Mouse (Mus musculus): ENCODE measurements around the gene St5. TPM values are rescaled to one million over a fixed set of nuclear protein-coding genes. Genes with fewer than 3 reads are reported as not detected.

The St5 gene
- polyA plus RNA-seq, 1 experiment from 2014 or later, result 51.0 TPM

- 0 out of 2 replicates have a peak, but pooled peaks cover 6% of the 10 kb centered on the region for H3K4me1 ChIP-seq
- no peak overlapping the region for H3K4me3 ChIP-seq
- no peaks in the 10 kb centered on the region for H3K9me3 ChIP-seq
- H3K4me2 ChIP-seq (replicated peaks), result no peak overlapping the region
- H3K27ac ChIP-seq, result no peak overlapping the region
- WGBS, result 85% methylated on average over 11 of the region's 11 CpGs
- no peak for ATAC-seq (ENCODE audit: low FRiP score, low read depth)
- no peaks in the 10 kb centered on the region for H3K36me3 ChIP-seq
- no peaks in the 10 kb centered on the region for H3K27me3 ChIP-seq (replicated peaks)
- H3K9ac ChIP-seq, result no peak overlapping the region
These were observed 136.3 kb downstream of the St5 start for GRCm38 (mm10) chr7:109566841-109567768.

- H3K9me3 ChIP-seq, result no peaks in the 10 kb centered on the region
- no peak overlapping the region for H3K9ac ChIP-seq
- H3K4me1 ChIP-seq, result 0 out of 2 replicates have a peak, but pooled peaks cover 6% of the 10 kb centered on the region
- no peak overlapping the region for H3K4me2 ChIP-seq (replicated peaks)
- ATAC-seq (ENCODE audit: low FRiP score, low read depth), result no peak
- no peaks in the 10 kb centered on the region for H3K27me3 ChIP-seq (replicated peaks)
- H3K4me3 ChIP-seq, result no peak overlapping the region
- no peaks in the 10 kb centered on the region for H3K36me3 ChIP-seq
- H3K27ac ChIP-seq, result no peak overlapping the region
These were observed 137.1 kb downstream of the St5 start for GRCm38 (mm10) chr7:109566327-109566726.

- WGBS, result 67% methylated on average over 4 of the region's 4 CpGs
- Histone ChIP-seq H3K4me1 (peaks cover 11% of the 10 kb centered on the region; the same call in 1 of the 2 replicates), H3K4me3 (no peak overlapping the region), H3K27me3 (replicated peaks) (no peaks in the 10 kb centered on the region), H3K36me3 (no peaks in the 10 kb centered on the region), H3K9ac (no peak overlapping the region), H3K4me2 (replicated peaks) (no peak overlapping the region), H3K27ac (no peak overlapping the region), H3K9me3 (no peaks in the 10 kb centered on the region)
- ATAC-seq (ENCODE audit: low FRiP score, low read depth), result no peak
These were observed 139.5 kb downstream of the St5 start for GRCm38 (mm10) chr7:109563775-109564362.

GRCm38 (mm10) chr7:109562676-109563075 is 140.7 kb downstream of the St5 start:
- ATAC-seq (ENCODE audit: low FRiP score, low read depth), result no peak
- 43% methylated on average over 5 of the region's 5 CpGs for WGBS
- H3K4me1 ChIP-seq, result peaks cover 11% of the 10 kb centered on the region; the same call in 1 of the 2 replicates
- no peak overlapping the region for H3K27ac ChIP-seq
- H3K27me3 ChIP-seq (replicated peaks), result no peaks in the 10 kb centered on the region
- H3K4me2 ChIP-seq (replicated peaks), result no peak overlapping the region
- no peaks in the 10 kb centered on the region for H3K36me3 ChIP-seq
- H3K9ac ChIP-seq, result no peak overlapping the region
- H3K9me3 ChIP-seq, result no peaks in the 10 kb centered on the region
- H3K4me3 ChIP-seq, result no peak overlapping the region

GRCm38 (mm10) chr7:109562154-109562599 is 141.2 kb downstream of the St5 start:
- H3K9ac ChIP-seq, result no peak overlapping the region
- H3K27ac ChIP-seq, result no peak overlapping the region
- H3K4me1 ChIP-seq, result peaks cover 11% of the 10 kb centered on the region; the same call in 1 of the 2 replicates
- no peak overlapping the region for H3K4me2 ChIP-seq (replicated peaks)
- H3K27me3 ChIP-seq (replicated peaks), result no peaks in the 10 kb centered on the region
- WGBS, result 65% methylated on average over 4 of the region's 4 CpGs
- H3K9me3 ChIP-seq, result no peaks in the 10 kb centered on the region
- ATAC-seq (ENCODE audit: low FRiP score, low read depth), result no peak
- H3K4me3 ChIP-seq, result no peak overlapping the region
- no peaks in the 10 kb centered on the region for H3K36me3 ChIP-seq

- H3K9me3 ChIP-seq, result no peaks in the 10 kb centered on the region
- H3K4me3 ChIP-seq, result no peak overlapping the region
- H3K4me1 ChIP-seq, result peaks cover 11% of the 10 kb centered on the region; the same call in 1 of the 2 replicates
- WGBS, result 76% methylated on average over 8 of the region's 8 CpGs
- H3K27me3 ChIP-seq (replicated peaks), result no peaks in the 10 kb centered on the region
- no peak overlapping the region for H3K9ac ChIP-seq
- 0 out of 2 replicates have a peak, but pooled peaks cover 3% of the 10 kb centered on the region for H3K36me3 ChIP-seq
- H3K27ac ChIP-seq, result no peak overlapping the region
- H3K4me2 ChIP-seq (replicated peaks), result no peak overlapping the region
- no peak for ATAC-seq (ENCODE audit: low FRiP score, low read depth)
These were observed 141.8 kb downstream of the St5 start for GRCm38 (mm10) chr7:109561466-109562153.

GRCm38 (mm10) chr7:109559536-109559935 is 143.9 kb downstream of the St5 start:
- 61% methylated on average over 6 of the region's 6 CpGs for WGBS
- H3K4me2 ChIP-seq (replicated peaks), result no peak overlapping the region
- H3K36me3 ChIP-seq, result peaks cover 14% of the 10 kb centered on the region
- no peaks in the 10 kb centered on the region for H3K27me3 ChIP-seq (replicated peaks)
- no peak overlapping the region for H3K27ac ChIP-seq
- no peaks in the 10 kb centered on the region for H3K9me3 ChIP-seq
- no peak for ATAC-seq (ENCODE audit: low FRiP score, low read depth)
- H3K4me1 ChIP-seq, result peaks cover 11% of the 10 kb centered on the region; the same call in 1 of the 2 replicates
- H3K4me3 ChIP-seq, result no peak overlapping the region
- H3K9ac ChIP-seq, result no peak overlapping the region

GRCm38 (mm10) chr7:109546726-109547125 is 156.7 kb downstream of the St5 start:
- no peak for ATAC-seq (ENCODE audit: low FRiP score, low read depth)
- H3K4me2 ChIP-seq (replicated peaks), result no peak overlapping the region
- no peaks in the 10 kb centered on the region for H3K9me3 ChIP-seq
- no peak overlapping the region for H3K4me3 ChIP-seq
- no peaks in the 10 kb centered on the region for H3K4me1 ChIP-seq
- 96% methylated on average over 5 of the region's 5 CpGs for WGBS
- peaks cover 42% of the 10 kb centered on the region for H3K36me3 ChIP-seq
- no peaks in the 10 kb centered on the region for H3K27me3 ChIP-seq (replicated peaks)
- no peak overlapping the region for H3K27ac ChIP-seq
- no peak overlapping the region for H3K9ac ChIP-seq

- H3K4me1 ChIP-seq, result no peaks in the 10 kb centered on the region
- no peak overlapping the region for H3K27ac ChIP-seq
- H3K9ac ChIP-seq, result no peak overlapping the region
- no peaks in the 10 kb centered on the region for H3K9me3 ChIP-seq
- 91% methylated on average over 2 of the region's 2 CpGs for WGBS
- no peaks in the 10 kb centered on the region for H3K27me3 ChIP-seq (replicated peaks)
- H3K4me3 ChIP-seq, result no peak overlapping the region
- no peak for ATAC-seq (ENCODE audit: low FRiP score, low read depth)
- no peak overlapping the region for H3K4me2 ChIP-seq (replicated peaks)
- peaks cover 46% of the 10 kb centered on the region for H3K36me3 ChIP-seq
These were observed 157.2 kb downstream of the St5 start for GRCm38 (mm10) chr7:109546186-109546585.

GRCm38 (mm10) chr7:109545255-109545993 is 158.0 kb downstream of the St5 start:
- Histone ChIP-seq H3K27me3 (replicated peaks) (no peaks in the 10 kb centered on the region), H3K9ac (no peak overlapping the region), H3K36me3 (peaks cover 41% of the 10 kb centered on the region), H3K4me3 (no peak overlapping the region), H3K27ac (no peak overlapping the region), H3K9me3 (no peaks in the 10 kb centered on the region), H3K4me1 (no peaks in the 10 kb centered on the region), H3K4me2 (replicated peaks) (no peak overlapping the region)
- ATAC-seq (ENCODE audit: low FRiP score, low read depth), result no peak
- 83% methylated on average over 10 of the region's 10 CpGs for WGBS

GRCm38 (mm10) chr7:109544792-109545191 is 158.6 kb downstream of the St5 start:
- Histone ChIP-seq H3K9ac (no peak overlapping the region), H3K4me1 (no peaks in the 10 kb centered on the region), H3K36me3 (peaks cover 38% of the 10 kb centered on the region), H3K27me3 (replicated peaks) (no peaks in the 10 kb centered on the region), H3K27ac (no peak overlapping the region), H3K4me3 (no peak overlapping the region), H3K4me2 (replicated peaks) (no peak overlapping the region), H3K9me3 (no peaks in the 10 kb centered on the region)
- ATAC-seq (ENCODE audit: low FRiP score, low read depth), result no peak
- WGBS, result 80% methylated on average over 5 of the region's 5 CpGs

GRCm38 (mm10) chr7:109542364-109542628 is 161.1 kb downstream of the St5 start:
- no peaks in the 10 kb centered on the region for H3K9me3 ChIP-seq
- H3K4me3 ChIP-seq, result no peak overlapping the region
- H3K4me2 ChIP-seq (replicated peaks), result no peak overlapping the region
- H3K4me1 ChIP-seq, result no peaks in the 10 kb centered on the region
- H3K27ac ChIP-seq, result no peak overlapping the region
- no peaks in the 10 kb centered on the region for H3K27me3 ChIP-seq (replicated peaks)
- ATAC-seq (ENCODE audit: low FRiP score, low read depth), result no peak
- H3K9ac ChIP-seq, result no peak overlapping the region
- WGBS, result 87% methylated on average over 3 of the region's 3 CpGs
- H3K36me3 ChIP-seq, result peaks cover 48% of the 10 kb centered on the region
